Mouse (Mus musculus): ENCODE data around the gene Ddx41.
"Not testable (repeated sequence)": the region's sequence is repeated elsewhere in the genome, so short reads cannot be mapped to it uniquely, and the experiment has no call there.

Gene Ddx41

DNA sequence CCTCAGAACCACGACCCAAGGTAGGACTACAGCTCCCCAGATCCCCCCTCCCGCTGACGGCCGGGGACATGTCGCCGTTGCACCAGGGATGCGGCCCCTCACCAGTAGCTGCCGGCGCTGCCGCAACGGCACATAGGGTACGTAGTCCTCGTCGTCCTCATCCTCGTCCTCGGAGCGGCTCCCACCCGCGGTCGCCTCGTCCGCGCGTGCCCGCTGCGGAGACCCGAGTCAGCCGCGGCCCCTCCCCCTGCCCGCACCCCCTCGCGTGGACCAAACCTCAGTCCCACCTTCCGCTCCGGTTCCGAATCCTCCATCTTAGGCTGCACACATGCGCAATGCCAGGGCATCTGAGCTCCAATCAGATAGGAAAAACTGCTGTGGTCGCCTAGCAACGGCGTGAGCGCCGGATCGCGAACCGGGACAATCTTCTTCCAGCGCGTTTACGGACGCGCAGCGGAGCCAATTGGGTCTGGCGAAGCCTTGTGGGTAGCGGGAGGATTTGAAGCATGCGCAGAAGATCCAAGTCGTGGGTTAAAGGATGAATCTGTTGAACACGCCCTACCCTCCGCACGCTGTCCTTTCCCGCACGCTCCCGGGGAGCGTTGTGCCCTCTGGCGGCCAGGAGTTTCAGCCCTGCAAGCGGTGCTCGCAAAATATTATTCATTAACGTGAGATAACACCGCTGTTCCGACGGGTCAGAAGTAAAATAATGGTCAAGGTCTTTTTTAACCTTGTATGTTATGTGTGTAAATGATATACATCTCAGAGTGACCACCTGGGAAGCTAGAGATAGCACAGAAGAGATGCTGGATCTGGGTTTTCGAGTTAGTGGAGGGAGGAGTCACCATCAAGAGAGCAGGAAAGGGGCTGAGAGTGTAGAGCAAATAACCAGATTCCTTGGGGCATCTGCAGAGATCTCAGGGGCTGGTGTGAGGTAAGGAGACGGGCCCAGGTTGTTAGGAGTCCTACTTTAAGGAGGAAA lies at the start of gene Ddx41:
Gene Ddx41, minus strand, starts transcription at position 465 of the 982 bp plus-strand sequence.
- DNase-seq (ENCODE audit: low read depth, low spot score) = peak; percentile 100

DNA sequence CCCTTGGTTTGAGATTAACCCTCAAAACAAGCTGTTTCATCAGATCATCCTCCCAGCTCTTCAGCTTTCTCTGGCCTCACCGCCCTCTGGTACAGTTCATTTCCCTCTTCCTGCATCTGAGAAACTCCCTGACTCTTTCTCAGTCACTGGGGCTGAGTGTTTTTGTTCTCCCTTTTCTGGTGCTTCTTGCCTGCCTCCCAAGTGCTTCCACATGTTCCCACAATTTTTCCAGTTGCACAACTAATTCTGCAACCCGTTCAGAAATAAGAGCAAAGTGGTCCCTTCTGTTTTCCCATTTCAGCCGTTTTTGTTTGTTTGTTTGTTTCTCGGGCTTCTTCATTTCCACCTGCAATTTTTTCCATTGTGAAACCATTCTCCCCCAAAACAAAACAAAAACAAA lies 41.6 kb upstream of the Ddx41 start:
- DNase-seq (ENCODE audit: low read depth, low spot score) = no peak

DNA sequence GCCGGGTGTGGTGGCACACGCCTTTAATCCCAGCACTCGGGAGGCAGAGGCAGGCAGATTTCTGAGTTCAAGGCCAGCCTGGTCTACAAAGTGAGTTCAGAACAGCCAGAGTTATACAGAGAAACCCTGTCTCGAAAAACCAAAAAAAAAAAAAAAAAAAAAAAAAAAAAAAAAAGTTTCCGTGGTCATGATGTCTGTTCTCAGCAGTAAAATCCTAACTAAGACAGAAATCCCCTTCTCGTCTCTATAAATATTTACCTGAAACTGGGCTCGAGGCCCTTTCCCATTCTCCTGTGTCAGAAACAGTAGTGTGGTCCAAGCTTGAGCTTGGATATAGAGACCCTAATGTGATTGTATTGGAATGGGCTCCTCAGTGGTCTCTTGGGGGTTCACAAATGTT lies 40.4 kb upstream of the Ddx41 start:
- DNase-seq (ENCODE audit: low read depth, low spot score) = not testable (repeated sequence)

DNA sequence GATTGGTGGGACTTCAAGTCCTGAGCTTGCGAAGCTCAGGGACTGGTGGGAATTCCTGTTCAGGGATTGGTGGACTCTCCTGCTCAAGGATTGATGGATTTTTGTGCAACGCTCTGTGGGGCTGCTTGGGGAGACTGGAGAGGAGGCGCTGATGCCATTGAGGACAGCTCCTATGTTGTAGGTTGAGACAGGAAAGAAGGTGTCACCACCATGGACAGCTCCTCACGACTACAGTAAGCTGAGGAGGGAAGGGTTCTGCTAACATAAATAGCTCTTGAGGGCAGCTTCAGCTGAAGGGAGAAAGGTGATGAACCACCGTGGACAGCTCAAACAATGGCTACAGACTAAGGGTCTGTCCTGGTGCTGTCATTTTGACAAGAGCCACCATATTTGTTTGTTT lies 39.5 kb upstream of the Ddx41 start:
- peak; percentile 83 for DNase-seq (ENCODE audit: low read depth, low spot score)

DNA sequence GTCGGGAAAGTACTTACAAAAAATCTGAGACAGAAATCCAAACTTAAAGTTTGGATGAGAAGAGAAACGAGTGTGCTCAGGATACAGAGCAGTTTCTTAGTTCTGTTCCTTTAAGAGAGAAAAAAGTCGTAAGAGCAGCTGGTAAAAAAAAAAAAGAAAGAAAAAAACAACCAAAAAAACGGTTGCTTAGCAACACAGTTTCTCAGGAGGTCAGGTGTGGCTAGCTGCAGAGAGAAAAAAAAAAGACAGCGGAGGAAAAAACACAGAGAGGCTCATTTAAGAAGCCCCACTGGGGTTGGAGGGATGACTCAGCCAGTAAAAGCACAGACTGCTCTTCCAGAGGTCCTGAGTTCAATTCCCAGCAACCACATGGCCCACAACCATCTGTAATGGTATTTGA lies 37.9 kb upstream of the Ddx41 start:
- DNase-seq (ENCODE audit: low read depth, low spot score) = no peak

DNA sequence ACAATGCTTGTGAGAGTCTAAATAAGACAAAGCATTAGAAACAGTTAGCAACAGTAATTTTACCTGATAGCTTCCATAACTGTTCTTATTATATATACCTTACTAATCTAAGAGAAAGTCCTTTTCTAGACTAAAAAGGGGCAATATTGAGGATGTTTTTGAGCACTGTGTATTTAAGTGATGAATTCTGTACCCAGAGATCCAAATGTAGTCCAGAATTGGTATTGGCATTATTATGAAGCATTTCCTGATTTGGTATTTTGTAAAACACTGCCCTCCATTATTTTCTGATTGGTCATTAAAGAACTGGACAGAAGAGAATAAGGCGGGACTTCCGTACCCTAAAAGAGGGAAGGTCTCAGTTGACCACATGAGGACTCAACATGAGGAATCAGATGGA lies 37.0 kb upstream of the Ddx41 start, which contains the start of gene Tmed9:
Gene Tmed9, plus strand, starts transcription at position 301 of the 400 bp plus-strand sequence.
- DNase-seq (ENCODE audit: low read depth, low spot score) = no peak

DNA sequence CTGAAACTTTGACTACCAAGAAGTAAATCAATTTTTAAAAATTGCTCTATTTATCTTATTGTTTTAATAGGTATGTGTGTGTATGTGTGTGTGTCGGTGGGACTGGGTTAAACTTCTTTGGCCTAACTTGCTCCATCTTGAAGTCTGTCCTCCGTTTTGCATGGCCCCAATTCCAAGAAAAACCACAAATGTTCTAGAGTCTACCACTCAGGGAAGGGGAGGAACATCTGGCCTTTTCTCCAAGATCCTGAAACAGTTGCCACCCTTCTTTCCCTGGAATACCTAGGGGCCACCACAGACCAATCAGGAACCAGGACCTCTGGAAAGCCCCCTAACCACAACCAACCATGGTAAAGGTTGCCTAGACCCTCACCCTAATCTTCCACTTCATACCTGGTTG lies 35.5 kb upstream of the Ddx41 start:
- no peak for DNase-seq (ENCODE audit: low read depth, low spot score)

DNA sequence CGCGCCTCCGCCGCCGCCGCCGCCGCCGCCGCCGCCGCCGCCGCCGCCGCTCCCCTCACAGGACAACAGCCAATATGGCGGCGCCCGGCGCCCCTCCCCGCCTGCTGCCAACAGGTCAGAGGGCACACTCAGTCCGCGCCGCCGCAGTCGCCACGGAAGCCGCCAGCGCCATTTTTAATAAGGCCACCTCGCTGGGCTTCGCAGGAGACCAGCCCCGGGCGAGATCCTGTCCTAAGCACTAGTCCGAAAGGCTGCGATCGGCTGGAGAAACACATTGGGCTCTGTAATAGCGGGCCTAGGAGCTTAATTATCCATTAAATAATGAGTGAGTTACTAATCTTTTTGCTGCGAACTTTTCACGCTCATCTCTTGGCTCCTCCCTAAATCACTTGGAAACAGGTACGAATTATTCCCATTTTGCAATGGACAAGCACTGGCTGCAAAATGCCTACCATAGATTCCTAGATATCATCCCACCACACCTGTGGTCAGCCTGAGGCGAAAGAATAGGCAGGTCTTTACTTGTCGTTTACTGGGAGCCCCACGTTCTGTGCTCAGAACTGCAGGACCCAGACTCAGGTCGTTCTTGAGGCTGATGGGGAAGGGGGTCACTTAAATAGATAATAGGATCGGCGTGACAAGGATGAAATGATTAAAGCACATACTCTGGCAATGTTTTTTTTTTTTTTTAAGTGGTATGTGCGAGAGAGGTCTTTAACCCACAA lies 34.7 kb upstream of the Ddx41 start, which contains the start of gene Fam193b:
Gene Fam193b, minus strand, starts transcription at position 94 of the 725 bp plus-strand sequence.
- DNase-seq (ENCODE audit: low read depth, low spot score) = peak; percentile 93

DNA sequence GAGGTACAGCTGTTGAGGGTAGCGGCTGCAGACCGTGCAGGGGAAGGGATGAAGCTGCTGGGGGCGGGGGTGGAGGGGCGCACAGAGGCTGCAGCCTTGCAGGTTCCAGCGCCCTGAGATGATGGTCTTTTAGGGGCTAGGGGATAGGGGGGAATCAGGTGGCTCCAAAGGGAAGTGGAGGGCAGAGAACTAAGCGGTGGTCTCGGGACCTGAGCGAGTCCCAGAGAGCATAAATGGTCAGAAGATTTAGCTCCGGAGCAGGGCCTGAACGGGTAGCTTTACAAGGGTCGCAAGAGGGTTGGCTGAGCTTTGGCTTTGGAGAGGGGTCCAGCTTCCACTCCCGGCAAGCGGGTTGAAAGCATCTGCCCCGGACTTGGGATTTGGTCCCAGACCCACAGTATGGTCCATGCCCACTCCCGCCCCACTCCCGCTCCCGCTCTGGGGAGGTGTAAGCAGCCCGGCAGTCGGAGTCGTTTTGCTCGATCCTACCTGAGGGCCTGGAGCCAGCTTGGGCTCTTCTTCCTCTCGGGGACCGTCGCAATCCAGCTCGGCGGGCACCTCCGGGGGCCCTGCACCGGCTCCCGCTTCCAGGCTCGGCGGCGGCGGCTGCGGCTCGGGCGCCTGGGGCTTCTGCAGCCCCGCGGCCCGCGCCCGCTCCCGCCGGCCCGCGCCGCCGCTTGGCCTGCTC lies 34.0 kb upstream of the Ddx41 start:
- DNase-seq (ENCODE audit: low read depth, low spot score) = peak; percentile 21

DNA sequence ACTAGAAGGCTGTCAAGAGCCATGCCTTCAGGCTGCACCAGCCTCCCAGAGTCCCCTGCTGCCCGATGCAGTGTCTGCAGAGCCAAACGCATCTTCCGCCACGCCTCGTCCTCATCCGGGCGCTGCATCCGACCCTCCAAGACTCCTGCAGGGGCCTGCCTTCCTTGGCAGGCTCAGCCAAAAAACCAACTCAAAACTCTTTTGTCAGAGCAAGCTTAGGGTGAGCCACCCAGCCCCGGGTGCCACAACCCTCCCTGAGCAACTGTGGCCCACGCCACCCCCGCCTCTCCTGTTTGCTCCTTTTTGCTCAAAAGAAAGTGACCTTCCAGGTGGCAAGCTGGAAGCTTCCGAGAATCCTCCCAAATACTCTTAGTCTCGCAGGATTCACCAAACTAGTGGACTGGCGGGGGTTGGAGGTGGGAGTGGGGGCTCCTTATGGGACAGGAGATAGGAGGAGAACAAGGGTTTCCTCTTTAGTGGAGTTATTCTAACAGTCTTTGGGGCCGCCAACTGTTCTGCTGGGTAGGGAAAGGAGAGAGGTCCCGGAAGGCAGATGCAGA lies 33.3 kb upstream of the Ddx41 start:
- DNase-seq (ENCODE audit: low read depth, low spot score) = peak; percentile 29

DNA sequence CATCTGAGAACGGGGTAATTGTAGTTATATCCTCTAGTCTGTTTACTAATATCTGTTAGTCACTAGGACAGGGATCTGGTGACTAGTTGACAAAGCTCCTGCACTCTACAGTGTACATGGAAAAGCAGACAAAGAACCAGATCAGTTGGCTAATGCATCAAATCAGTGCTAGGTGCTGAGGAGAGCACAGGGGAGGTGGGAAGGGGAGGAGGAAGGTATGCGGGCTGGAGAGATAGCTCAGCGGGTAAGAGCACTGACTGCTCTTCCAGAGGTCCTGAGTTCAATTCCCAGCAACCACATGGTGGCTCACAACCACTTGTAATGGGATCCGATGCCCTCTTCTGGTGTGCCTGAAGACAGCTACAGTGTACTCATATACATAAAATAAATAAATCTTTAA lies 32.1 kb upstream of the Ddx41 start:
- DNase-seq (ENCODE audit: low read depth, low spot score) = not testable (repeated sequence)

DNA sequence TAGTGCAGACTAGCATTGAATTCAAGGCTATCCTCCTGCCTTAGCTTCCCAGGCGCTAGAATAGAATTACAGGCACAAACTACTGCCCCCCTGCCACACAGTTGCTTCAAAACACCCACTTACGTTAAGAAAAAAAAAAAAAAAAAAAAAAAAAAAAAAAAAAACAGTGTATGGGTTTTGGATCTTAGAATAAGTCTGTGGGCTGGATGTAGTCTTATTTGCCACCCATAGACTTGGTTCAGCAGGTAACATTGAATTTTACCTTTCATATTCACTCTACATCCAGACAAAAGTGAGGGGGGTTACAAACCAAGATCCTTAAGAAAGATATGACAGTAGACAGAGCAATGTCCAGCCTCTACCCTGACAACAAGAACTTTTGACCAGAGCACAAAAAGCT lies 31.5 kb upstream of the Ddx41 start:
- DNase-seq (ENCODE audit: low read depth, low spot score) = no peak

DNA sequence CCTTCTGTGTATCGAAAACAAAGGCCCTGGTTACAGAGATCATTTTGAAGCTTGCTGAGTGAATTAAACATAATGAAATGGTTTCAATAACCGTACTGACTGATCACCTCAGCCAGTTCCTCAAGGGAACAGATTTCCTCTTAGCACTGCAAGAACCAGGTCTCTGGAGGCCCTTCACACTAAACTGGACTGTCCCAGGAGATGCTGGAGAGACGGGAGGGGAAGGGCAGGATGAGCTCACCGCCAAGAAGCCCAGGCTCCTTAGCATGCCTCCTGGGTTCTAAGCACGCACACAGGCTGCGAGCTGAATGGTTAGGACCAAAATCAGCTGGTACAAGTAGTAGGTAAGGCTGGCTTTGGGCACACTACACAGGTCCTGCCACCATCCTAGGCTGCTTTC lies 30.5 kb upstream of the Ddx41 start:
- DNase-seq (ENCODE audit: low read depth, low spot score) = no peak

DNA sequence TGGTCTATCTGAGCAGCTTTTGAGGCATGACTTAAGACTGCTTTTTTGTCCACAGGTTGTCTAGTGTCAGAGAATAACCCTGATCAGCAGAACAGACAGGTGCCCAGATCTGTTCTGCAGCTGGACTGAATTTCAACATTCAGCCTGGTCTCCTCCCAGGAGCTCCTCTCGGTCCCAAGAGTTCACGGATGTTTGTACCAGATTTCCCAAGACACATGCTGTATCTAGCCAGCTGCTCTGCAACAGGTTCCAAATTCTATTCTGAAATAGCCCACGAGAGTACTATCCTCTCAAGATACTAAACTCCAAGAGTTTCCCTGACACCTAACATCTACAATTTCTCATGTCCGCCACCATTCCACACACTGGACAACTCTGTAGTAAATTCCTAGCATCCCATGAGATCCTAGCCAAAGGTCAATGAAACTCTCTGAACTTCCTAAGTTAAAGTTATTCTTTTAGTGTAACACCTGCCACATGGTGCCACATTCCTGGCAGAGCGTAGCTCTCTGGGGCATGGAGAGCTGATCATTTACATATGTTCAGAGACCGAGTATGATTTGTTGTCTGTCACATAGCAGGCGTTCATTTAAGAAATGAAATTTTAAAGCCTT lies 26.9 kb upstream of the Ddx41 start:
- DNase-seq (ENCODE audit: low read depth, low spot score) = no peak

DNA sequence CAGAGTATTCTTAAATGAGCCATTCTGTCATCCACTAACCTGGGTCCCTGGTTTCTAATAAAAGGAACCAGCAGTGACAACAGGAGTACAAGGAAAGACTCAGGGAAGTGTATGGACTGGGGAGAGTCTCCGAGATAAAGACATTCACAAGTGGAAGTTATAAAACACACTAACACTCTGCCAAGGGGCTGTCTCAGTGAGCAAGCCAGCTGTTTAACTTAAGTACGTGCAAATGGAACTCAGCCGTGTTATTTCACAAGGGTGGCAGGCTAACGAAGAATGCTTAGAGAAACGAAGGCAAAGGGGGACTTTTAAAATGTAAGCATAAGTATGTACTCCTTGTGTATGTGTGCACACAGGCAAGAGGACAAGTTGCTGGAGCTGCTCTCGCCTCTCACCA lies 21.0 kb upstream of the Ddx41 start:
- no peak for DNase-seq (ENCODE audit: low read depth, low spot score)

DNA sequence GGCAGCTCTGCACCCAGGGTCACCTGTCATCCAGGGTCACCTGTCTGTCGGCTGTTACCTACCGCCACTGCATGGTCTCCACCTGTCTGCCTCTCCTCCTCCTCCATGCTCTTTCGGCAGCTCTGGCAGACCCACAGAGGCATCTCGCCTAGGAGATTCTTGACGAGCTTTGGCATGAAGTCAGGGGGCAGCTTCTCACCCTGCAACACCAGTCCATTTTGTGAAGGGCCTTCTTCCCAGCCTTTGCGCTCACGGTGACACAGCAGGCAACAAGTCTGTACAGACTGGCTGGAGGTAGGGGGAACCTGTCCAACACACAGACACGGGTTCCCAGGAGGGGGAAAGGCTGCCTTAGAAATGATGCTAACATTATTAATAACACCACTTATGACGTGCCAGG lies 19.5 kb upstream of the Ddx41 start:
- no peak for DNase-seq (ENCODE audit: low read depth, low spot score)

DNA sequence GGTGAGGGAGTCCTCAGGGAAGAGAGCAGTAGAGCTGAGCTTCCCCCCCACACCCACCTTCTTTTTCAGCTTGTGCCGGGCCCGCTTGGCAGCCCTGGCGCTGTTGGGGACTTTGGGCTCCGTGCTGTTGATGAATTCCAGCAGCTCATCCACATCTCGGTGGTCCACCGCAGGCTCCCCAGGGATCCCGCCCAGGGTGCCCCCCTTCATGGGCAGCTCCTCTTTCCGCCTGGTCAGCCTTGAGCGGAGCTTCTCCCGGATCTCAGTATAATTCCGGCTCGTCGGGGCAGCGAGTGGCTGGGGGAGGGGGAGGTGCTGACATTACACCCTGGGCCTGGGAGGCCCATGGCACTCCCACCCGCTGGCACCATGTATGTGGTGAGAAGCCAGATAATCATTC lies 12.6 kb upstream of the Ddx41 start:
- no peak for DNase-seq (ENCODE audit: low read depth, low spot score)

DNA sequence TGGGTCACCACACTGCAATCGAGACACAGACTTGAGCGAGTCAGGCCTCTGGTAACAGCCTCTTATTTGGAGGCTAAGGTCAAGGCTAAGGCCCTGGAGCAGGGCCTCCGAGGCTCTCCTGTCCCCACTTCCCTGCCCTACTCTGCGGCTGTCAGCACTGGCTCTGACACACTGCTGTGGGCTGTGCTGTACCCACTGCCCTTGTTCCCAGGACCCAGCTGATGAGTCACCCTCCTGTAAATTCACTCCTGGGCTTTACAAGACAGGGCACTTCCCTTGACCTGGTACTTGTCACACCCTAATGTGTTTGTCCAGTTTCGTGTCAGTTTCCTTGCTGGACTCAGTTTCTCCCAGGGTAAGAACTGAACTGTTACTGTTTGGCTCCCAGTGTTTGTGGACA lies 12.0 kb upstream of the Ddx41 start:
- no peak for DNase-seq (ENCODE audit: low read depth, low spot score)

DNA sequence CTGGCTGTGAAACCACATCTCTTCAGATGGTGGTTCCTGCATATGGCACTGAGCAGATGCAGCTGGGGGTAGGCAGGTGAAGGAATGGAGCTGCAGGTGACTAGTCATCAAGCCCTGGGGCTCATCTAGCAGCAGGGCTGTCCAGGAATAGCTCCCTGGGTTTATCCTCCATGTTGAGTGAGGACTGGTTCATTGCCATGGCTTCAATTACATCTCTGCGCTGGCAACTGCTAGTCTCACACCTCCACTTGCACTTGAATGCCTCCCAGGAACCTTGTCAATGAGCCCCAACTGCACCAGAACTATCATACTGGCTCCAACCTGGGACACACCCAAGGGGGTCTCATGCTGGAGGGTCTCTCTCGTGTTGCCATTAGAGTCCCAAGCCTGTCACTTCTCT lies 11.5 kb upstream of the Ddx41 start:
- DNase-seq (ENCODE audit: low read depth, low spot score) = no peak

DNA sequence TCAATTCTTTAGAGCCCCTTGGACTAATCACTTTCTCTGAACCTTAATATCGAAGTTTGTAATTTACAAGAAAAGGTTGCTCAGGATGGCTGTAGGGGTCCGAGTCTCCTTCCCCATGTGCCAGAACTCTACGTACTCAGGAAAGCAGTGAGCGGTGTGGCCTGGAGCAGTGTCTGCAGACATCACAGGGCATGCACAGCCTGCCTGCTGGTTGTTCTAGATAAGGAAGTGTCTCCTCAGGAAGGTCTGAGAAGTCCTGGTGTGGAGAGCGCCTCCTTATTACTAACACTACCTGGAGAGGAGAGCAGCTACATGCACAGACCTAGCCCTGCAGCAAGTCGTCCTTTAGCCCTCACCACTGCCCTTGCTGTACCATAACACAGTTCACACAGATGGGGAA lies 8.3 kb upstream of the Ddx41 start:
- DNase-seq (ENCODE audit: low read depth, low spot score) = no peak

DNA sequence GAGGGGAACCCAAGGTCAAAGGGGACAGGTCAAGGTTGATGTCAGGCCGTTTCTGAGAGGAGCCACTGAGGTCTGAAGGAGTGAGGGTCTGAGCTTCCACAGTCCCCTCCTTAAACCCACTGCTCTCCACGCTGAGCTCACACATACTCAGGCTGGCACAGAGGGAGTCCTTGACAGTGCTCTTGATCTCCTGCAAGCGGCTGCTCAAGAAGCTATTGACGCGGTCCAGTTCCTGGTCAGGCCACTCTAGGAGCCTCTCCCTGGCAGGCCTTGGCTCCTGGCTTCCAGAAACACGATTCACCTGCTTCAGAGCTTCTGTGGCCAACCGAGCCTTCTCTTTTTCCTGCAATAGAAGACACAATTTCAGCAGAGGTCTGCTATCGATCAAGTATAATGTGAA lies 7.0 kb upstream of the Ddx41 start:
- no peak for DNase-seq (ENCODE audit: low read depth, low spot score)
